Mouse (Mus musculus): ENCODE data around the gene Sept3.

DNA sequence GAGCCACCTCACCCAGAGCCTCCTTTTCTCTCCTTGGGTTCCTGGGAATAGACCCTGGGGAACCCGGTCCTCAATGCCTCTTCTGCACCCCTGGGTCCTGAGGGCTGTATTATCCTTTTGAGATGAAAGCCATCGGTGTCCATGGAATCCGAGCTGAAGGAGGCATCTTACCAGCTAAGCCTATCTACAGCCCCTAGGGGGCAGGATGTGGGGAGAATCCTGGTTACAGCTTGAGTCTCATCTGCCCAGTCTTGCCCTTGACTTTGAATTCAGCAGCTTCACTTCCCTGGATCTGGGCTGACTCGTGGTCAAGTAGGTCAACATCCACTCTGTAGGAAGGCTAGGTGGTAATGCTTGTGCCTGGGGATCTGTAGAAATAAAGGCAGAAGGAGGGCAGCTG is 19.4 kb upstream of the Sept3 start:
- TF ChIP-seq CTCF (IDR thresholded peaks at IDR 0.05; ENCODE audit: low read depth, low read length) (no peak), POLR2A (IDR thresholded peaks at IDR 0.05; ENCODE audit: extremely low read depth, insufficient read depth, low read length) (no peak)
